Mouse (Mus musculus): ENCODE results near the gene Chaf1a. TPM values are rescaled to one million over a fixed set of nuclear protein-coding genes. Genes with fewer than 3 reads are reported as not detected.
"Not testable (repeated sequence)": the region's sequence is repeated elsewhere in the genome, so short reads cannot be mapped to it uniquely, and the experiment has no call there.

Gene Chaf1a
- polyA plus RNA-seq, 1 experiment, result not detected

DNA sequence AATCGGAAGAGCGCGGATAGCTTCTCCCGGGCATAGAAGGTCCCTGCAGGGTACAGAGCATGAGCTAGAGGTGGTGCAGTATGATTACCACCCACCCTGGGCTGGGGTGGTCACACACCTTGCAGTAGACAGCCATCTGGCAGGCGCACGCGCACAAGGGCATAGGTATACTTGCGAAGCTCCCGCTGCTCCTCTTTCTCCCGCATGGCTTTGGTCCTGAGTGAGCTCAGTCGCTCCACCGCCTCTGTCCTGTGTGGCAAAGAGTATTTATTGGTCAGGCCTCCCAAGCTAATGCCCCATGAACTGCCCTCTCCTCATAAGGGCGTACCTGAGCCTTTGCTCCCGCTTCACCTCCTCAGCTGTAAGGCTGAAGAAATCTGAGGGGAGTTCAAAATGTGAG lies 28.8 kb downstream of the Chaf1a start:
- Histone ChIP-seq H3K4me1 (ENCODE audit: control insufficient read depth, insufficient read depth, low read length) (peaks cover 2% of the 10 kb centered on the region), H3K4me3 (ENCODE audit: insufficient read depth, low read depth, low read length) (no peak overlapping the region), H3K27ac (ENCODE audit: insufficient read depth, low read depth, low read length) (no peak overlapping the region)
- TF ChIP-seq POLR2A (IDR thresholded peaks at IDR 0.05; ENCODE audit: insufficient read depth, low read depth, low read length) (no peak), CTCF (IDR thresholded peaks at IDR 0.05; ENCODE audit: insufficient read depth, low read depth, low read length) (no peak)
- WGBS, result 95% methylated on average over 14 of the region's 14 CpGs

DNA sequence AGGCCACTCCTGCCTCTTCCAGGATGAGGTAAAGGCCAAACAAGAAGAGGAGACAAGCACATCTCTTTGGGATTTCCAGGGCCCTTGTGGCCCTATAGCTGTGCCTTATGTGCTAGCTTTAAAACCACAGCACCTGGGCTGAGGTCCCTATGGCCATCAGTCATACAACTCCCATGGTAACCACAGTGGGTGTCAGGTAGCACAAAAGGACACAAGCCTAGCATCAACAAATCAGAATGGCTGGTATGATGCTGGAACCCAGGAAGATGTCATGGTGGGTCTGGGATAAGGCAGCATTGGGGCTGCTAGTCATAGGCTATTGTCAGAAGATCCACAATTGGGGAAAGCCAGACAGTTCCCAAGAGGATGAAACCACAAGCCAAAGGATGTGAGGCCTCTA lies 30.9 kb downstream of the Chaf1a start:
- H3K4me3 ChIP-seq (ENCODE audit: insufficient read depth, low read depth, low read length), result no peak overlapping the region
- H3K4me1 ChIP-seq (ENCODE audit: control insufficient read depth, insufficient read depth, low read length), result peaks cover 5% of the 10 kb centered on the region
- no peak overlapping the region for H3K27ac ChIP-seq (ENCODE audit: insufficient read depth, low read depth, low read length)
- no peak for TF ChIP-seq CTCF (IDR thresholded peaks at IDR 0.05; ENCODE audit: insufficient read depth, low read depth, low read length)
- TF ChIP-seq POLR2A (IDR thresholded peaks at IDR 0.05; ENCODE audit: insufficient read depth, low read depth, low read length), result no peak

DNA sequence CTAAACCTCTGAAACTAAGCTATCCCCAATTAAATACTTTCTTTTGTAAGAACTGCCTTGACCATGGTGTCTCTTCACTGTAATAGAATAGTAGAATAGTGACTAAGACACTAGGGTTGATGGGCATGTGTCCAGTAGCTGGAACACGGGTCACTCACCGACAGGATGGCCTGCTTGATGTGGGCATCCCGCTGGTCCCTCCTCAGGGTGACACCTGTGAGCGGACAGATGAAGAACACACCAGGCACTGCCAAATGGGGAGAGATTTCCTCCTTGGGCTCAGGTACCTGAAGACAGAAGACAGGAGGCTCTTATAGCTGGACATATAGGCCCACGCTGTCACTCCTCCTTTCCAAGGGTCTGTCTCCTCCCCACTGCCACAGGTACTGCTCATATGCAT lies 32.0 kb downstream of the Chaf1a start:
- Histone ChIP-seq H3K27ac (ENCODE audit: insufficient read depth, low read depth, low read length) (no peak overlapping the region), H3K4me3 (ENCODE audit: insufficient read depth, low read depth, low read length) (no peak overlapping the region), H3K4me1 (ENCODE audit: control insufficient read depth, insufficient read depth, low read length) (peaks cover 5% of the 10 kb centered on the region)
- TF ChIP-seq CTCF (IDR thresholded peaks at IDR 0.05; ENCODE audit: insufficient read depth, low read depth, low read length) (no peak), POLR2A (IDR thresholded peaks at IDR 0.05; ENCODE audit: insufficient read depth, low read depth, low read length) (no peak)
- 92% methylated on average over 5 of the region's 5 CpGs for WGBS

DNA sequence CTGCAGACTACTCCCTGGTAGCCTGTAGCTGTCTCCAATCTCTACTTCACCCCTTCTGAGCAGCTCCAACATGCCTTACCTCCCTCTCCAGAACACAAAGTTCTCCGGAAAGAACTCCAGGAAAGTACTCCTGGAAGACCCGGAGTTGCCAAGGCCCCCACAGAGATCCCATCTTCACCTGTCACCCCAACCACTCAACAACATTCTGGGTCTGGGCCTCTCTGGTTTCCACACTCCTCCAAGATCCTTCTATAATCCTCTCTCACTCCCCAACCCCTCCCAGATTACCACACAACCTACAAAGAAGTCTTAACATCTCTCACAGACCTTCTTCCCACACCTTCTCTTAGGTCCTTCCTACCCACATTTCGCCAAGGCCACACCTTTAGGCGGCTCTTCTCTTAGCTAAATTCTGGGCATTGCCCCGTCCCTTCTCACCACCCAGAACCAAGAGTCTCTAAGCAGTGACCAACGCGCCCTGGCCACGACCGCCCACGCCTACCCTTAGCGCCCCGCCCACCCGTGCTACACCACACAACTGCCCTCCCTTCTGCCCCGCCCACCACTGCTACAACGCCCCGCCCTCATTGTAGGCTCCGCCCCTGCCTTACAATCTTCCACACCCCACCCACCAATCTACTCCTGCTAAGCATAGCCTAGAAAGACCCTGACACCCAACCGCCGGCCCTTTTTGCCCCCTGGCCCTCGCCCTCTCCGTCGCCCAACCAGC lies 34.0 kb downstream of the Chaf1a start:
- H3K27ac ChIP-seq (ENCODE audit: insufficient read depth, low read depth, low read length), result peak overlapping the region; percentile 77
- peak overlapping the region; percentile 91 for H3K4me3 ChIP-seq (ENCODE audit: insufficient read depth, low read depth, low read length)
- TF ChIP-seq CTCF (IDR thresholded peaks at IDR 0.05; ENCODE audit: insufficient read depth, low read depth, low read length), result no peak
- no peak for TF ChIP-seq POLR2A (IDR thresholded peaks at IDR 0.05; ENCODE audit: insufficient read depth, low read depth, low read length)
- peaks cover 8% of the 10 kb centered on the region for H3K4me1 ChIP-seq (ENCODE audit: control insufficient read depth, insufficient read depth, low read length)
- WGBS, result 9% methylated on average over 22 of the region's 22 CpGs

DNA sequence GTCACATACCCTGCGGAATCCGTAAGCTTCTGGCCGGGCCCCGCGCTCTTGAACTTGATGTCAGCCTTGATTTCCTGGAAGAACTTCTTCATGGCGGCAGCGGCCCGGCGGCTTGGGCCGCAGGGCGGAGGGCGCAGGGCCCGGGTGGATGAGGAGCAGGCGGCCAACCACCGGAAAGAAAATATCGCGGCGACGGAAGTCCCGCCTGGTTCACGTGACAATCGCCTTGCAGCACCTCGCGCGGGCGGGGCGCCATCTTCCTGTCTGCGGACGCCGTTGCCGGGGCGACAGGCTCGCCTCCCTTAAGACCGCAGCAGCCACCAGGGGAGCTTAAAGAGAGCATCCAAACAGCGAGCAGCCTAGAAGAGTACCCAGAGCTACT lies 34.6 kb downstream of the Chaf1a start, which contains the start of gene Ubxn6:
Gene Ubxn6 (minus strand): TSS at position 202 of the 382 bp plus-strand sequence.
- H3K4me3 ChIP-seq (ENCODE audit: insufficient read depth, low read depth, low read length), result peak within 1 kb of the TSS; percentile 91
- peaks cover 8% of the 10 kb centered on the region for H3K4me1 ChIP-seq (ENCODE audit: control insufficient read depth, insufficient read depth, low read length)
- TF ChIP-seq CTCF (IDR thresholded peaks at IDR 0.05; ENCODE audit: insufficient read depth, low read depth, low read length) (0 out of 2 replicates have a peak, but pooled peaks have one; percentile 19), POLR2A (IDR thresholded peaks at IDR 0.05; ENCODE audit: insufficient read depth, low read depth, low read length) (peak; percentile 72)
- H3K27ac ChIP-seq (ENCODE audit: insufficient read depth, low read depth, low read length), result peak within 1 kb of the TSS; percentile 77
- WGBS, result under 1% methylated on average over 35 of the region's 35 CpGs

DNA sequence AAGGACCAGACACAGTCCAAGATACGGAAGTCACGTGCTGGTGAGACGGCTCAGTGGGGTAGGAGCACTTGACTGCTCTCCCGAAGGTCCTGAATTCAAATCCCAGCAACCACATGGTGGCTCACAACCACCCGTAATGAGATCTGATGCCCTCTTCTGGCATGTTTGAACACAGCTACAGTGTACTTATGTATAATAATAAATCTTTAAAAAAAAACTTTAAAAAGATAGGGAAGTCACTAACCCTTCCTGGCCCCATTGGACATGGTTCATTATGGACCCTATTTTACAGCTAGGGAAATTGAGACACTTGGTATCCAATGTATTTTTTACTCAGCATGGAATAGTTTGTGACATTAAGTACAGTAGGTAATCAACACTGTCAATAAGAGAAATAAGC lies 37.3 kb downstream of the Chaf1a start:
- Histone ChIP-seq H3K4me1 (ENCODE audit: control insufficient read depth, insufficient read depth, low read length) (peaks cover 29% of the 10 kb centered on the region), H3K4me3 (ENCODE audit: insufficient read depth, low read depth, low read length) (no peak overlapping the region), H3K27ac (ENCODE audit: insufficient read depth, low read depth, low read length) (no peak overlapping the region)
- WGBS, result 85% methylated on average over 5 of the region's 5 CpGs
- TF ChIP-seq POLR2A (IDR thresholded peaks at IDR 0.05; ENCODE audit: insufficient read depth, low read depth, low read length) (no peak), CTCF (IDR thresholded peaks at IDR 0.05; ENCODE audit: insufficient read depth, low read depth, low read length) (no peak)

DNA sequence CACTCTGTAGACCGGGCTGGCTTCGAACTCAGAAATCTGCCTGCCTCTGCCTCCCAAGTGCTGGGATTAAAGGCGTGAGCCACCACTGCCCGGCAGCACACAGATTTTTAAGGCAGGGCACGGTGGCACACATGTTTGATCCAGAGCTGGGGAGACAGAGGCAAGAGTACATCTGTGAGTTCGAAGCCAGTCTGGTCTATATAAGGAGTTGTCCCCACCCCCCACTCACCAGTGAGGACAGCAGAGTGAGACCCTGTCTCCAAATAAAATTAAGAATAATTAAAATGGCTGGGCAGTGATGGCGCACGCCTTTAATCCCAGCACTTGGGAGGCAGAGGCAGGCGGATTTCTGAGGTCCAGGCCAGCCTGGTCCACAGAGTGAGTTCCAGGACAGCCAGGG lies 38.1 kb downstream of the Chaf1a start:
- not testable (repeated sequence) for H3K4me3 ChIP-seq (ENCODE audit: insufficient read depth, low read depth, low read length); H3K27ac ChIP-seq (ENCODE audit: insufficient read depth, low read depth, low read length)
- WGBS, result 65% methylated on average over 9 of the region's 9 CpGs
- peaks cover 29% of the 10 kb centered on the region for H3K4me1 ChIP-seq (ENCODE audit: control insufficient read depth, insufficient read depth, low read length)

DNA sequence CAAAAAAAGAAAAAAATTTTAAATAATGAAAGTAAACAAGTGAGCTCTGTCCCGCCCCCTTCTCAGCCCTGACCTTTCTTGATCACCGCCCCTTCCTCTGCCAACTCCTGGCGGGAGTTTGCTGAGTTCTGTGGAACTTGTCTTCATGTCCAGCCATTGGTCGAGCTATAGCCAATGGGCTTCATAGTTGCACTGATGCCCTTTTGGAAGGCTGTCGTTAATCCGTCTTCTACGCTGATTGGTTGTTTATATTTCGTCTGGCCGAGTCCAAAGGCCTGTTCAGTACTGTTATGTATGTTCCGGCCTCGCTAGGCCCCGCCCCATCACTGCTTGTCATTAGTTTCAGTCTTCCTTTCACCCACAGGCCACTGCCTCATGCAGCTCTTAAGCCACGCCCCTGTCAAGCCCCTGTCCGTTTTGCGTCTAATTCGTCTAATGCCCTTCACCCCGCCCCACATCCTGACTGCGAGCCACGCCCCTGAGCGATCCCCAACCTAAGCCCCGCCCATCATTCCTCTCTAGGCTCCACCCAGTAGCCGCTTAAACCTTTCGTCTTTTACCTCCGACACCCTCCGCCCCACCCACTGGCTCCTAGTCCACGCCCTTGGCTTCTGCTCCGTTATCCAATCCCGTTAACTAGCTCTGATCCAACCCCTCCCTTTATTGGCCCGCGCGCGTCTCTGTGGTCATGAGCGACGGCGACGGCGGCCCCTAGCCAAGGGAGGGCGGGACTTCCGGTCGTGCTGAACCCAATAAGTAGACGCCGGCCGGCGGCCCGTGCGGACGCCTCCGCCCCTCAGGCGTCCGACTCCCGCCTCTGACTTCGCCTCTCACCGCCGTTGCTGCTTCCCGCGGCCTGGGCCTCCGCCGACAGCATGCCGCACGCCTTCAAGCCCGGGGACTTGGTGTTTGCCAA lies 38.9 kb downstream of the Chaf1a start, which contains the start of gene Hdgfl2:
Gene Hdgfl2 (plus strand): TSS at position 755 of the 916 bp plus-strand sequence.
- Histone ChIP-seq H3K27ac (ENCODE audit: insufficient read depth, low read depth, low read length) (no peak within 1 kb of the TSS), H3K4me3 (ENCODE audit: insufficient read depth, low read depth, low read length) (peak within 1 kb of the TSS; percentile 66), H3K4me1 (ENCODE audit: control insufficient read depth, insufficient read depth, low read length) (peaks cover 28% of the 10 kb centered on the region)
- TF ChIP-seq CTCF (IDR thresholded peaks at IDR 0.05; ENCODE audit: insufficient read depth, low read depth, low read length) (no peak), POLR2A (IDR thresholded peaks at IDR 0.05; ENCODE audit: insufficient read depth, low read depth, low read length) (peak; percentile 77)
- WGBS, result under 1% methylated on average over 61 of the region's 61 CpGs

DNA sequence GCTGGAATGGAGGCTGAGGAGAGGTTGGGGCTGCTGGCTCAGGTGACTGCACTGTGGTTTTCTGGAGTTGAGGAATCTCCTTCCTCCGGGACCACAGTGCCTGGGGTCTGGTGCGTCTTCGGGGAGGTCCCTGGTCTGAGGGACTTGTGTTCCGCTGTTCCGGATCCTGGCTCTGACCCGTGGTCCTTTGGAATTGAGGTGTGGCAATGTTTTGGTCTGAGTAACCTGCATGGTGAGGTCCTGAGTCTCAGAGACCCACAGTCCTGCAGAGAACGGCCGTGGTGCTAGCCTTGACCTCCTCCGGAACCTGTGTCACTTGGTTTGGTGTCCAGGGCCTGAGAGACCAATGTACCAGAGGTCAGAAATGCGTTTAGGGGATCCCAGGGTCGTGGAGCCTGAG lies 39.7 kb downstream of the Chaf1a start:
- WGBS, result 2% methylated on average over 11 of the region's 11 CpGs
- no peak overlapping the region for H3K27ac ChIP-seq (ENCODE audit: insufficient read depth, low read depth, low read length)

More for the DNA sequence above, 39.7 kb downstream of the Chaf1a start:
- TF ChIP-seq POLR2A (IDR thresholded peaks at IDR 0.05; ENCODE audit: insufficient read depth, low read depth, low read length), result no peak
- TF ChIP-seq CTCF (IDR thresholded peaks at IDR 0.05; ENCODE audit: insufficient read depth, low read depth, low read length), result no peak
- Histone ChIP-seq H3K4me1 (ENCODE audit: control insufficient read depth, insufficient read depth, low read length) (peaks cover 26% of the 10 kb centered on the region), H3K4me3 (ENCODE audit: insufficient read depth, low read depth, low read length) (peak overlapping the region; percentile 66)

Measured in olfactory bulb, adult 2 months (tissue).